In the genomic region with DNA sequence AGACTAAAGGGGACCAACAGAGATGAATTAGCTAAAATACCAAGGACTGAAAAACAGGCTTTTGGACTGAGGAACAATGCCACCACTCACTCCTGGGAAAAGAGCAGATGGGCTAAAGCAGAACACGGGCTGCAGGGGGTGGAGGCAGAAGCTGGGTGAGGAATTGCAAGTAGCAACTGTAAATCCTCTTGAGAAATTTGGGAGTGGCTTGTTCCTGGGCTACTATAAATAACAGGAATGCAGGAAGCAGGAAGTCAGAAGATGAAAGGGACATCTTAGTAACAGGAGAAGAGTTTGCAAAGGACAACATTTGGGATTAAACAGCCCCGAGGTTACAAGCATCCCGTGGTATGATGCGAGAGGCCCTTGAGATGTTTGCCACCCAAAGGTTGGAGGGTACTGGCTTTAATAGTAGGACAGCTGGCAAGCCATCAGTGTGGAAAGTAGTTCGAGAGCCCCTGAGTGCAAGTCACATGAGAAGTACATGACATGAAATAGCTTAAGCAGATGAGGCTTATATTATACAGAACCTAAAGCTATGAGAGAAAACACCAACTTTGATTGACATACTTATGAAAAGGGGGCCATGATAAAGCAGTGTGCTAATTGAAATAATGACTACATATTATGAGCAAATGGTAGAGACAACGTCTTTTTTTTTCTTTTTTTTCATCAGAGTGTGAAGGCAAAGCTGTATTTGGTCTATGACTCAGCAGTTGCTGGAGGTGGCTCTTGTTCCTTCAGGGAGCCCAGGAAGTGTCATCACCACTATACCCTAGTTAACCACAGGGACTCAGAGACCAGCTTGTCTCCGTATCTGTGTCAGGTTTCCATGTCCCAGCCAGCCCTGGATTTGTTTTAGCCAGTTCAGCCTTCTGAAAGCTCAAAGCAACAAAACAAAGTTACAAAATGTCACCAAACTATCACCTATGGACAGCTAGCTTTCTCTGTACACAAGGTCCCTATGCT, we compare ENCODE assay signal across 9 mouse cellular contexts.
A peak's percentile ranks its signal among the peaks of the same experiment; 100 is the strongest.
DNase-seq lines count a peak whose midpoint lies in the region; ATAC-seq and TF ChIP-seq lines count a peak whose summit lies in the region.
"Had no signal": no experiment of that assay in that cellular context is flagged by ENCODE, and none has a peak within 500 bp of the region (broad histone marks: within the 10 kb centered on the region; RNA-seq: fewer than 3 reads in every experiment).

No protein-coding gene starts in this region.

- H3K9me3 ChIP-seq in midbrain, embryonic 12.5 days, result no peaks in the 10 kb centered on the region
- H3K9me3 ChIP-seq in midbrain, postnatal 0 days (ENCODE audit: low read length), result no peaks in the 10 kb centered on the region
- H3K9me3 ChIP-seq: liver, embryonic 15.5 days had no signal

- no peaks in the 10 kb centered on the region for H3K4me1 ChIP-seq in midbrain, embryonic 12.5 days
- no peaks in the 10 kb centered on the region for H3K4me1 ChIP-seq in midbrain, postnatal 0 days (ENCODE audit: insufficient read depth, low read length)
- H3K4me1 ChIP-seq: liver, embryonic 15.5 days had no signal

- no peaks in the 10 kb centered on the region for H3K36me3 ChIP-seq in midbrain, embryonic 12.5 days
- H3K36me3 ChIP-seq in midbrain, postnatal 0 days (ENCODE audit: insufficient read depth, low read length), result no peaks in the 10 kb centered on the region
- H3K36me3 ChIP-seq: liver, embryonic 15.5 days had no signal

- DNase-seq in adrenal gland, adult 2 months, result peak; percentile 18
- no peak for DNase-seq in adrenal gland, postnatal 4 days (ENCODE audit: low spot score in 2 of 2)
- DNase-seq in midbrain, postnatal 0 days (ENCODE audit: low spot score), result no peak
- DNase-seq in spleen, adult 12 weeks (ENCODE audit: low spot score), result no peak
- no peak for DNase-seq in adrenal gland, postnatal 36 days

- H3K9ac ChIP-seq in midbrain, embryonic 12.5 days (replicated peaks), result no peak overlapping the region
- H3K9ac ChIP-seq in midbrain, postnatal 0 days (replicated peaks; ENCODE audit: low read length, poor library complexity, severe bottlenecking), result no peak overlapping the region
- H3K9ac ChIP-seq: liver, embryonic 15.5 days had no signal

- no peak for TF ChIP-seq CTCF in midbrain, postnatal 0 days (IDR thresholded peaks at IDR 0.05)

- WGBS in midbrain, embryonic 12.5 days, result 65% methylated on average over 7 of the region's 7 CpGs
- 54% methylated on average over 7 of the region's 7 CpGs for WGBS in midbrain, postnatal 0 days

- H3K27ac ChIP-seq in midbrain, embryonic 12.5 days (replicated peaks), result no peak overlapping the region
- no peak overlapping the region for H3K27ac ChIP-seq in midbrain, postnatal 0 days (ENCODE audit: low read depth, low read length)
- H3K27ac ChIP-seq: liver, embryonic 15.5 days had no signal

- H3K4me2 ChIP-seq in midbrain, embryonic 12.5 days (replicated peaks), result no peak overlapping the region
- H3K4me2 ChIP-seq in midbrain, postnatal 0 days (ENCODE audit: low read depth, low read length, poor library complexity, severe bottlenecking), result no peak overlapping the region
- H3K4me2 ChIP-seq: liver, embryonic 15.5 days had no signal

- H3K4me3 ChIP-seq in midbrain, embryonic 12.5 days, result no peak overlapping the region
- no peak overlapping the region for H3K4me3 ChIP-seq in midbrain, postnatal 0 days (ENCODE audit: low read depth, low read length)
- H3K4me3 ChIP-seq: liver, embryonic 15.5 days had no signal

- H3K27me3 ChIP-seq in midbrain, embryonic 12.5 days, result no peaks in the 10 kb centered on the region
- H3K27me3 ChIP-seq in midbrain, postnatal 0 days (ENCODE audit: insufficient read depth, low read length), result no peaks in the 10 kb centered on the region
- H3K27me3 ChIP-seq: liver, embryonic 15.5 days had no signal

- peak; percentile 30; the same call in 1 of the 2 replicates for ATAC-seq in midbrain, embryonic 12.5 days (ENCODE audit: low FRiP score, low read depth)
- no peak for ATAC-seq in midbrain, postnatal 0 days (ENCODE audit: low FRiP score)
- ATAC-seq in hematopoietic stem cell, adult 5-6 weeks (replicated peaks in 1 of 2; ENCODE audit: insufficient read depth in 1 of 2, low FRiP score in 2 of 2, low TSS enrichment in 1 of 2, low read depth in 1 of 2, poor library complexity in 2 of 2, severe bottlenecking in 2 of 2), result peak; percentile 88 to 90
- ATAC-seq in monocyte, adult 5-6 weeks (replicated peaks; ENCODE audit: insufficient number of reproducible peaks, low FRiP score, low TSS enrichment, poor library complexity, severe bottlenecking), result 0 out of 2 replicates have a peak, but pooled peaks have one; percentile 50
